Mouse (Mus musculus): ENCODE results near the gene Slfn1. TPM values are rescaled to one million over a fixed set of nuclear protein-coding genes. Genes with fewer than 3 reads are reported as not detected.
A peak's percentile ranks its signal among the peaks of the same experiment; 100 is the strongest.

The Slfn1 gene
- polyA plus RNA-seq (2012; rRNA removed): 11.2 and 12.1 TPM in 2 replicates

- no peaks in the 10 kb centered on the region for H3K36me3 ChIP-seq (ENCODE audit: control insufficient read depth, insufficient read depth, low read length)
- DNase-seq (ENCODE audit: low read depth in 1 of 2, low spot score in 2 of 2): no peak
- peak within 1 kb of the TSS; percentile 59 for H3K4me3 ChIP-seq (ENCODE audit: extremely low read depth, insufficient read depth, insufficient read length)
- H3K4me1 ChIP-seq (ENCODE audit: control insufficient read depth, insufficient read depth, insufficient read length): peaks cover 13% of the 10 kb centered on the region; the same call in 1 of the 2 replicates
- H3K27ac ChIP-seq (ENCODE audit: insufficient read depth, low read length): peak within 1 kb of the TSS; percentile 83
- TF ChIP-seq CTCF (IDR thresholded peaks at IDR 0.05; ENCODE audit: extremely low read depth, insufficient read depth, insufficient read length, insufficient replicate concordance): no peak
- TF ChIP-seq POLR2A (IDR thresholded peaks at IDR 0.05; ENCODE audit: low read depth, low read length): no peak; the same call in 1 of the 2 replicates
- 71% methylated on average over 13 of the region's 13 CpGs for WGBS
- H3K27me3 ChIP-seq (ENCODE audit: control insufficient read depth, insufficient read depth, low read length): no peaks in the 10 kb centered on the region
Measured at GRCm38 (mm10) chr11:83116597-83117227, at the start of gene Slfn1. Gene Slfn1, plus strand, starts transcription at chr11:83116849.

- Histone ChIP-seq H3K27ac (ENCODE audit: insufficient read depth, low read length) (peak overlapping the region; percentile 37; the same call in 1 of the 2 replicates), H3K4me3 (ENCODE audit: extremely low read depth, insufficient read depth, insufficient read length) (no peak overlapping the region), H3K36me3 (ENCODE audit: control insufficient read depth, insufficient read depth, low read length) (peaks cover 28% of the 10 kb centered on the region), H3K4me1 (ENCODE audit: control insufficient read depth, insufficient read depth, insufficient read length) (peaks cover 7% of the 10 kb centered on the region; the same call in 1 of the 2 replicates), H3K27me3 (ENCODE audit: control insufficient read depth, insufficient read depth, low read length) (no peaks in the 10 kb centered on the region)
- TF ChIP-seq POLR2A (IDR thresholded peaks at IDR 0.05; ENCODE audit: low read depth, low read length) (no peak), CTCF (IDR thresholded peaks at IDR 0.05; ENCODE audit: extremely low read depth, insufficient read depth, insufficient read length, insufficient replicate concordance) (peak; percentile 32; the same call in 1 of the 2 replicates)
- DNase-seq (ENCODE audit: low read depth in 1 of 2, low spot score in 2 of 2): peak in 1 of 2 experiments; percentile 35
- 89% methylated on average over 4 of the region's 4 CpGs for WGBS
Measured at GRCm38 (mm10) chr11:83067982-83068694, 48.5 kb upstream of the Slfn1 start.

- 93% methylated on average over 15 of the region's 15 CpGs for WGBS
- no peak for DNase-seq (ENCODE audit: low read depth in 1 of 2, low spot score in 2 of 2)
- Histone ChIP-seq H3K27ac (ENCODE audit: insufficient read depth, low read length) (peak overlapping the region; percentile 3; the same call in 1 of the 2 replicates), H3K4me3 (ENCODE audit: extremely low read depth, insufficient read depth, insufficient read length) (no peak overlapping the region), H3K36me3 (ENCODE audit: control insufficient read depth, insufficient read depth, low read length) (peaks cover 28% of the 10 kb centered on the region), H3K27me3 (ENCODE audit: control insufficient read depth, insufficient read depth, low read length) (no peaks in the 10 kb centered on the region), H3K4me1 (ENCODE audit: control insufficient read depth, insufficient read depth, insufficient read length) (no peaks in the 10 kb centered on the region; the same call in 1 of the 2 replicates)
- no peak for TF ChIP-seq POLR2A (IDR thresholded peaks at IDR 0.05; ENCODE audit: low read depth, low read length)
- no peak for TF ChIP-seq CTCF (IDR thresholded peaks at IDR 0.05; ENCODE audit: extremely low read depth, insufficient read depth, insufficient read length, insufficient replicate concordance)
Measured at GRCm38 (mm10) chr11:83070321-83070970, 46.2 kb upstream of the Slfn1 start.

- Histone ChIP-seq H3K4me1 (ENCODE audit: control insufficient read depth, insufficient read depth, insufficient read length) (peaks cover 18% of the 10 kb centered on the region), H3K27ac (ENCODE audit: insufficient read depth, low read length) (peak overlapping the region; percentile 99), H3K36me3 (ENCODE audit: control insufficient read depth, insufficient read depth, low read length) (no peaks in the 10 kb centered on the region), H3K27me3 (ENCODE audit: control insufficient read depth, insufficient read depth, low read length) (no peaks in the 10 kb centered on the region), H3K4me3 (ENCODE audit: extremely low read depth, insufficient read depth, insufficient read length) (no peak overlapping the region)
- WGBS: 0% methylated on average over 3 of the region's 3 CpGs
- TF ChIP-seq POLR2A (IDR thresholded peaks at IDR 0.05; ENCODE audit: low read depth, low read length) (peak; percentile 34; the same call in 1 of the 2 replicates), CTCF (IDR thresholded peaks at IDR 0.05; ENCODE audit: extremely low read depth, insufficient read depth, insufficient read length, insufficient replicate concordance) (no peak)
- peak; percentile 78 to 91 for DNase-seq (ENCODE audit: low read depth in 1 of 2, low spot score in 2 of 2)
Measured at GRCm38 (mm10) chr11:83077714-83078422, 38.8 kb upstream of the Slfn1 start.

- peak overlapping the region; percentile 99 for H3K27ac ChIP-seq (ENCODE audit: insufficient read depth, low read length)
- no peak for DNase-seq (ENCODE audit: low read depth in 1 of 2, low spot score in 2 of 2)
- TF ChIP-seq POLR2A (IDR thresholded peaks at IDR 0.05; ENCODE audit: low read depth, low read length) (no peak), CTCF (IDR thresholded peaks at IDR 0.05; ENCODE audit: extremely low read depth, insufficient read depth, insufficient read length, insufficient replicate concordance) (no peak)
- no peaks in the 10 kb centered on the region for H3K27me3 ChIP-seq (ENCODE audit: control insufficient read depth, insufficient read depth, low read length)
- H3K36me3 ChIP-seq (ENCODE audit: control insufficient read depth, insufficient read depth, low read length): no peaks in the 10 kb centered on the region
- H3K4me1 ChIP-seq (ENCODE audit: control insufficient read depth, insufficient read depth, insufficient read length): peaks cover 18% of the 10 kb centered on the region
- WGBS: 31% methylated on average over 5 of the region's 5 CpGs
- peak overlapping the region; percentile 2; the same call in 1 of the 2 replicates for H3K4me3 ChIP-seq (ENCODE audit: extremely low read depth, insufficient read depth, insufficient read length)
Measured at GRCm38 (mm10) chr11:83078423-83079140, 38.1 kb upstream of the Slfn1 start.
